Comparison of ENCODE assay signal across 11 mouse cellular contexts in the genomic region with DNA sequence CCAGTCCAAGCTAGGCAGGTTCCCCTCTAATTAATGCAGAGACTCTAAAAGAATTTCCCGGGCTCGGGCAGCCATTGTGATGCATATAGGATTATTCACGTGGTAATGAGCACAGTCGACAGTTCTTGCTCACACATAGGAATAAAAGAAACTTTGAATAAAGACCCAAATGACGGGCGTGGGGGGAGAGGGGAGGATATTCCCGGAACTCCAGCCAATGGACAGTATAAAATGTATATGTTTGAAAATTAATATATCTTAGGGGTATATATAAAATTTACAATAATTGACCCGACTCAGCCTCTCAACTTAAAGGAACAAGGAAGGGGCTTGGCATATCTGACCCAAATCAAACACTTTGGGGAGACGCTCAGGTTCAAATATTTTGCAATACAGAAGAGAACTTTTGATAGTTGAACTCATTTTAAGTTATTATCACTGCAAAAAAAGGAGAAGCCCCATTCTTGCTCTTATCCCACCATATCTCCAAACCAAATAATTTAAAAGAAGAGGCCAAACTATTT. TPM values are rescaled to one million over a fixed set of nuclear protein-coding genes. Genes with fewer than 3 reads are reported as not detected.
A peak's percentile ranks its signal among the peaks of the same experiment; 100 is the strongest.
DNase-seq lines count a peak whose midpoint lies in the region; ATAC-seq and TF ChIP-seq lines count a peak whose summit lies in the region.
"Had no signal": no experiment of that assay in that cellular context is flagged by ENCODE, and none has a peak within 500 bp of the region (broad histone marks: within the 10 kb centered on the region; RNA-seq: fewer than 3 reads in every experiment).

No protein-coding gene starts in this region.

- no peaks in the 10 kb centered on the region for H3K9me3 ChIP-seq in embryonic facial prominence, embryonic 14.5 days (ENCODE audit: control insufficient read depth, low read length)
- no peaks in the 10 kb centered on the region for H3K9me3 ChIP-seq in hindbrain, embryonic 16.5 days (ENCODE audit: control insufficient read depth, low read length)
- H3K9me3 ChIP-seq in intestine, embryonic 15.5 days: no peaks in the 10 kb centered on the region

- H3K4me3 ChIP-seq in embryonic facial prominence, embryonic 14.5 days (ENCODE audit: low read depth, low read length): peak overlapping the region; percentile 33
- peak overlapping the region; percentile 41 for H3K4me3 ChIP-seq in hindbrain, embryonic 16.5 days (ENCODE audit: low read length)
- H3K4me3 ChIP-seq in olfactory bulb, adult 2 months (ENCODE audit: insufficient read depth, low read depth, low read length): no peak overlapping the region
- no peak overlapping the region for H3K4me3 ChIP-seq in intestine, embryonic 15.5 days (replicated peaks)

- TF ChIP-seq POLR2A in olfactory bulb, adult 2 months (IDR thresholded peaks at IDR 0.05; ENCODE audit: insufficient read depth, low read depth, low read length): no peak

- H3K4me2 ChIP-seq in embryonic facial prominence, embryonic 14.5 days (ENCODE audit: low read depth, low read length): peak overlapping the region; percentile 32
- H3K4me2 ChIP-seq in hindbrain, embryonic 16.5 days (ENCODE audit: low read length): peak overlapping the region; percentile 19
- no peak overlapping the region for H3K4me2 ChIP-seq in intestine, embryonic 15.5 days (replicated peaks)

- no peak for TF ChIP-seq CTCF in olfactory bulb, adult 2 months (IDR thresholded peaks at IDR 0.05; ENCODE audit: insufficient read depth, low read depth, low read length)

- no peaks in the 10 kb centered on the region for H3K4me1 ChIP-seq in embryonic facial prominence, embryonic 14.5 days (ENCODE audit: control insufficient read depth, insufficient read depth, low read length)
- H3K4me1 ChIP-seq in hindbrain, embryonic 16.5 days (ENCODE audit: control insufficient read depth, insufficient read depth, low read depth, low read length): peaks cover 6% of the 10 kb centered on the region
- H3K4me1 ChIP-seq in olfactory bulb, adult 2 months (ENCODE audit: control insufficient read depth, insufficient read depth, low read length): peaks cover 12% of the 10 kb centered on the region
- peaks cover 18% of the 10 kb centered on the region for H3K4me1 ChIP-seq in intestine, embryonic 15.5 days (replicated peaks)

- 7% methylated on average over 9 of the region's 9 CpGs for WGBS in embryonic facial prominence, embryonic 14.5 days
- WGBS in hindbrain, embryonic 16.5 days: 8% methylated on average over 9 of the region's 9 CpGs
- 7% methylated on average over 9 of the region's 9 CpGs for WGBS in olfactory bulb, adult 2 months
- 6% methylated on average over 9 of the region's 9 CpGs for WGBS in intestine, embryonic 15.5 days

- DNase-seq in ZHBTc4 (ENCODE audit: low read depth, low spot score): peak; percentile 93
- peak; percentile 59 for DNase-seq in embryonic facial prominence, embryonic 14.5 days (ENCODE audit: low spot score)
- DNase-seq in adrenal gland, postnatal 25 days: no peak
- no peak for DNase-seq in cerebellum, postnatal 14 days
- DNase-seq: kidney, adult 8-10 months had no signal

- H3K27ac ChIP-seq in embryonic facial prominence, embryonic 14.5 days (replicated peaks; ENCODE audit: low read depth, low read length): no peak overlapping the region
- peak overlapping the region; percentile 34; the same call in 1 of the 2 replicates for H3K27ac ChIP-seq in hindbrain, embryonic 16.5 days (ENCODE audit: low read depth, low read length)
- peak overlapping the region; percentile 77 for H3K27ac ChIP-seq in olfactory bulb, adult 2 months (ENCODE audit: insufficient read depth, low read depth, low read length)
- no peak overlapping the region for H3K27ac ChIP-seq in intestine, embryonic 15.5 days

- H3K36me3 ChIP-seq in embryonic facial prominence, embryonic 14.5 days (ENCODE audit: control insufficient read depth, insufficient read depth, low read length): no peaks in the 10 kb centered on the region
- H3K36me3 ChIP-seq in hindbrain, embryonic 16.5 days (ENCODE audit: control insufficient read depth, insufficient read depth, low read length): no peaks in the 10 kb centered on the region
- H3K36me3 ChIP-seq in intestine, embryonic 15.5 days: no peaks in the 10 kb centered on the region

- peak overlapping the region; percentile 60; the same call in 1 of the 2 replicates for H3K9ac ChIP-seq in embryonic facial prominence, embryonic 14.5 days (ENCODE audit: low read depth, low read length)
- peak overlapping the region; percentile 54 for H3K9ac ChIP-seq in hindbrain, embryonic 16.5 days (ENCODE audit: low read depth, low read length)
- no peak overlapping the region for H3K9ac ChIP-seq in intestine, embryonic 15.5 days

- ATAC-seq in embryonic facial prominence, embryonic 14.5 days (ENCODE audit: low read depth): no peak
- ATAC-seq in hindbrain, embryonic 16.5 days: no peak
- no peak for ATAC-seq in intestine, embryonic 15.5 days

- peaks cover 95% of the 10 kb centered on the region for H3K27me3 ChIP-seq in embryonic facial prominence, embryonic 14.5 days (replicated peaks; ENCODE audit: control insufficient read depth, insufficient read depth, low read length)
- peaks cover 24% of the 10 kb centered on the region for H3K27me3 ChIP-seq in hindbrain, embryonic 16.5 days (replicated peaks; ENCODE audit: control insufficient read depth, insufficient read depth, low read length)
- H3K27me3 ChIP-seq in intestine, embryonic 15.5 days (replicated peaks): peaks cover 82% of the 10 kb centered on the region

RNA-seq across cellular contexts. Expression of a gene that starts 3.8 kb away (rescaled TPM):
- 4.3 and 5.1 TPM in 2 replicates for polyA plus RNA-seq in embryonic facial prominence, embryonic 14.5 days (2014; fragmentation: Nextera tagmentation; extraction: Ambion mirVana)
- polyA plus RNA-seq in hindbrain, embryonic 16.5 days (2015; fragmentation: Nextera tagmentation; extraction: Ambion mirVana): 8.2 and 8.6 TPM in 2 replicates
- polyA plus RNA-seq in olfactory bulb, adult 2 months (2012; ENCODE audit: insufficient read depth, insufficient read length, low replicate concordance, missing spikeins): not detected in 2 replicates
- 0.43 and 0.58 TPM in 2 replicates for total RNA-seq in adrenal gland, postnatal 25 days (2021)
- polyA plus RNA-seq in intestine, embryonic 15.5 days (2015; fragmentation: Nextera tagmentation; extraction: Ambion mirVana): 0.62 and 0.89 TPM in 2 replicates
- total RNA-seq: MEL had no signal
- polyA plus RNA-seq: liver, embryonic 16.5 days; small intestine, adult 2 months had no signal

Comparison
In these comparisons a context has a peak if more than half of its experiments do, and no peak if none do; other contexts are left out.
1. DNase-seq: peak in ZHBTc4 (single experiment) and embryonic facial prominence, embryonic 14.5 days (single experiment); none in adrenal gland, postnatal 25 days (single experiment) and cerebellum, postnatal 14 days (0 of 2).
2. H3K27ac ChIP-seq: peak in hindbrain, embryonic 16.5 days (single experiment) and olfactory bulb, adult 2 months (single experiment); none in embryonic facial prominence, embryonic 14.5 days (single experiment) and intestine, embryonic 15.5 days (single experiment).
3. H3K4me3 ChIP-seq: peak in embryonic facial prominence, embryonic 14.5 days (single experiment) and hindbrain, embryonic 16.5 days (single experiment); none in olfactory bulb, adult 2 months (single experiment) and intestine, embryonic 15.5 days (single experiment).